Mouse (Mus musculus): ENCODE measurements around the gene Bcan. TPM values are rescaled to one million over a fixed set of nuclear protein-coding genes. Genes with fewer than 3 reads are reported as not detected.

The Bcan gene
- total and polyA plus RNA-seq, 3 experiments = 0.09 to 0.55 TPM; not detected in 1

- no peak for TF ChIP-seq POLR2A (IDR thresholded peaks at IDR 0.05; ENCODE audit: insufficient read depth, low read depth, low read length)
- no peak for TF ChIP-seq CTCF (IDR thresholded peaks at IDR 0.05)
- no peak for TF ChIP-seq EP300 (IDR thresholded peaks at IDR 0.05; ENCODE audit: insufficient read depth, low read depth, low read length)
- Histone ChIP-seq H3K79me2 (replicated peaks; ENCODE audit: control insufficient read depth, insufficient read depth, low read length) (no peaks in the 10 kb centered on the region), H3K4me1 (ENCODE audit: control insufficient read depth, insufficient read depth, low read length) (peaks cover 29% of the 10 kb centered on the region), H3K27ac (no peak overlapping the region), H3K27me3 (ENCODE audit: control insufficient read depth, insufficient read depth, low read length) (no peaks in the 10 kb centered on the region), H3K36me3 (ENCODE audit: control insufficient read depth, insufficient read depth, low read length) (no peaks in the 10 kb centered on the region), H3K9ac (ENCODE audit: low read depth, low read length) (no peak overlapping the region), H3K4me3 (no peak overlapping the region)
- intact Hi-C loops (cut with DNase I) = loop anchor here (5.0 kb wide), 1 partner anchor 162 kb away; the partner anchor contains the start of gene Mef2d
- DNase-seq = peak in 1 of 2 experiments; percentile 12
- WGBS = 78% methylated on average over 3 of the region's 3 CpGs
Measured at GRCm38 (mm10) chr3:87980085-87980484, 19.9 kb downstream of the Bcan start.

- H3K4me1 ChIP-seq (ENCODE audit: control insufficient read depth, insufficient read depth, low read length) = peaks cover 28% of the 10 kb centered on the region
- H3K27me3 ChIP-seq (ENCODE audit: control insufficient read depth, insufficient read depth, low read length) = no peaks in the 10 kb centered on the region
- no peak overlapping the region for H3K4me3 ChIP-seq
- WGBS = 79% methylated on average over 5 of the region's 5 CpGs
- no peak overlapping the region for H3K9ac ChIP-seq (ENCODE audit: low read depth, low read length)
- intact Hi-C loops (cut with DNase I) = loop anchor here (10.0 kb wide), 1 partner anchor 215 kb away; no protein-coding TSS in a partner anchor
- TF ChIP-seq CTCF (IDR thresholded peaks at IDR 0.05) = no peak
- TF ChIP-seq EP300 (IDR thresholded peaks at IDR 0.05; ENCODE audit: insufficient read depth, low read depth, low read length) = no peak
- no peak for TF ChIP-seq POLR2A (IDR thresholded peaks at IDR 0.05; ENCODE audit: insufficient read depth, low read depth, low read length)
- H3K36me3 ChIP-seq (ENCODE audit: control insufficient read depth, insufficient read depth, low read length) = no peaks in the 10 kb centered on the region
- no peaks in the 10 kb centered on the region for H3K79me2 ChIP-seq (replicated peaks; ENCODE audit: control insufficient read depth, insufficient read depth, low read length)
- DNase-seq = peak in 1 of 2 experiments; percentile 14
- no peak overlapping the region for H3K27ac ChIP-seq
Measured at GRCm38 (mm10) chr3:87979493-87979892, 20.5 kb downstream of the Bcan start.

- Histone ChIP-seq H3K79me2 (replicated peaks; ENCODE audit: control insufficient read depth, insufficient read depth, low read length) (no peaks in the 10 kb centered on the region), H3K4me3 (peak overlapping the region; percentile 74; the same call in 1 of the 2 replicates), H3K4me1 (ENCODE audit: control insufficient read depth, insufficient read depth, low read length) (peaks cover 7% of the 10 kb centered on the region), H3K36me3 (ENCODE audit: control insufficient read depth, insufficient read depth, low read length) (no peaks in the 10 kb centered on the region), H3K27ac (peak overlapping the region; percentile 83), H3K27me3 (ENCODE audit: control insufficient read depth, insufficient read depth, low read length) (no peaks in the 10 kb centered on the region), H3K9ac (ENCODE audit: low read depth, low read length) (peak overlapping the region; percentile 56; the same call in 1 of the 2 replicates)
- TF ChIP-seq EP300 (IDR thresholded peaks at IDR 0.05; ENCODE audit: insufficient read depth, low read depth, low read length) = 0 out of 2 replicates have a peak, but pooled peaks have one; percentile 36
- no peak for TF ChIP-seq CTCF (IDR thresholded peaks at IDR 0.05)
- TF ChIP-seq POLR2A (IDR thresholded peaks at IDR 0.05; ENCODE audit: insufficient read depth, low read depth, low read length) = no peak
- peak; percentile 55 to 56 for DNase-seq
- WGBS = 44% methylated on average over 12 of the region's 12 CpGs
- intact Hi-C loops (cut with DNase I) = loop anchor here (10.0 kb wide), 1 partner anchor 210 kb away; no protein-coding TSS in a partner anchor
Measured at GRCm38 (mm10) chr3:87974381-87974987, 25.5 kb downstream of the Bcan start.

GRCm38 (mm10) chr3:87973593-87974380 is 26.2 kb downstream of the Bcan start:
- Histone ChIP-seq H3K4me3 (peak overlapping the region; percentile 74; the same call in 1 of the 2 replicates), H3K79me2 (replicated peaks; ENCODE audit: control insufficient read depth, insufficient read depth, low read length) (no peaks in the 10 kb centered on the region), H3K27ac (peak overlapping the region; percentile 83), H3K4me1 (ENCODE audit: control insufficient read depth, insufficient read depth, low read length) (peaks cover 7% of the 10 kb centered on the region), H3K36me3 (ENCODE audit: control insufficient read depth, insufficient read depth, low read length) (no peaks in the 10 kb centered on the region), H3K27me3 (ENCODE audit: control insufficient read depth, insufficient read depth, low read length) (no peaks in the 10 kb centered on the region), H3K9ac (ENCODE audit: low read depth, low read length) (peak overlapping the region; percentile 56)
- TF ChIP-seq CTCF (IDR thresholded peaks at IDR 0.05) = no peak
- TF ChIP-seq POLR2A (IDR thresholded peaks at IDR 0.05; ENCODE audit: insufficient read depth, low read depth, low read length) = peak; percentile 23; the same call in 1 of the 2 replicates
- intact Hi-C loops (cut with DNase I) = loop anchor here (10.0 kb wide), 1 partner anchor 209 kb away; no protein-coding TSS in a partner anchor
- 44% methylated on average over 14 of the region's 14 CpGs for whole genome bisulfite sequencing
- DNase-seq = peak in 1 of 2 experiments; percentile 27

GRCm38 (mm10) chr3:87972776-87973175 is 27.3 kb downstream of the Bcan start:
- Histone ChIP-seq H3K4me1 (ENCODE audit: control insufficient read depth, insufficient read depth, low read length) (peaks cover 7% of the 10 kb centered on the region), H3K79me2 (replicated peaks; ENCODE audit: control insufficient read depth, insufficient read depth, low read length) (no peaks in the 10 kb centered on the region), H3K27me3 (ENCODE audit: control insufficient read depth, insufficient read depth, low read length) (no peaks in the 10 kb centered on the region), H3K9ac (ENCODE audit: low read depth, low read length) (peak overlapping the region; percentile 72), H3K4me3 (peak overlapping the region; percentile 74), H3K27ac (peak overlapping the region; percentile 83), H3K36me3 (ENCODE audit: control insufficient read depth, insufficient read depth, low read length) (no peaks in the 10 kb centered on the region)
- TF ChIP-seq POLR2A (IDR thresholded peaks at IDR 0.05; ENCODE audit: insufficient read depth, low read depth, low read length) = no peak
- no peak for TF ChIP-seq CTCF (IDR thresholded peaks at IDR 0.05)
- no peak for TF ChIP-seq EP300 (IDR thresholded peaks at IDR 0.05; ENCODE audit: insufficient read depth, low read depth, low read length)
- WGBS = 38% methylated on average over 5 of the region's 5 CpGs
- peak in 1 of 2 experiments; percentile 37 for DNase-seq
- intact Hi-C loops (cut with DNase I) = loop anchor here (1.0 to 10.0 kb wide), 2 partner anchors 9 to 208 kb away; no protein-coding TSS in a partner anchor

Measured in heart, adult 2 months (tissue).